Mouse (Mus musculus) frontal cortex, adult 2 months (tissue): ENCODE results near the gene Atoh8. TPM values are rescaled to one million over a fixed set of nuclear protein-coding genes. Genes with fewer than 3 reads are reported as not detected.

Experiments used
- DNase-seq, 2 experiments: peaks; one replicate each; pipeline ENCODE4 v3.0.0; 2022; ENCODE audit warnings: low spot score in 1 of 2; ENCODE audit errors: extremely low spot score in 1 of 2
- polyA plus RNA-seq: library from polyadenylated mRNA; depleted of rRNA; stranded (reverse); fragments of >200 nt; gene quantifications from 2 replicates; pipeline ENCODE4 v1.2.3, GENCODE M21; 2012

The Atoh8 gene
- polyA plus RNA-seq, 1 experiment: 1.5 TPM

GRCm38 (mm10) chr6:72232411-72232810, 3.0 kb downstream of the Atoh8 start:
- DNase-seq: no peak

- DNase-seq: no peak
Measured at GRCm38 (mm10) chr6:72230875-72231274, 4.5 kb downstream of the Atoh8 start.

GRCm38 (mm10) chr6:72227665-72228265, 7.6 kb downstream of the Atoh8 start:
- no peak for DNase-seq

- no peak for DNase-seq
Measured at GRCm38 (mm10) chr6:72227011-72227410, 8.4 kb downstream of the Atoh8 start.

GRCm38 (mm10) chr6:72225686-72226085, 9.7 kb downstream of the Atoh8 start:
- DNase-seq: no peak

GRCm38 (mm10) chr6:72223892-72224291, 11.5 kb downstream of the Atoh8 start:
- DNase-seq: no peak

GRCm38 (mm10) chr6:72222876-72223275, 12.5 kb downstream of the Atoh8 start:
- no peak for DNase-seq

GRCm38 (mm10) chr6:72222271-72222724, 13.1 kb downstream of the Atoh8 start:
- DNase-seq: no peak

GRCm38 (mm10) chr6:72221271-72221670, 14.1 kb downstream of the Atoh8 start:
- no peak for DNase-seq

- no peak for DNase-seq
Measured at GRCm38 (mm10) chr6:72219549-72219948, 15.8 kb downstream of the Atoh8 start.

GRCm38 (mm10) chr6:72218281-72218680, 17.1 kb downstream of the Atoh8 start:
- DNase-seq: no peak

- no peak for DNase-seq
Measured at GRCm38 (mm10) chr6:72217415-72217784, 18.0 kb downstream of the Atoh8 start.

- DNase-seq: peak; percentile 96 to 99
Measured at GRCm38 (mm10) chr6:72216681-72217414, 18.5 kb downstream of the Atoh8 start.

GRCm38 (mm10) chr6:72215582-72215981, 19.8 kb downstream of the Atoh8 start:
- no peak for DNase-seq

GRCm38 (mm10) chr6:72211360-72211759, 24.0 kb downstream of the Atoh8 start:
- no peak for DNase-seq

GRCm38 (mm10) chr6:72210823-72211222, 24.6 kb downstream of the Atoh8 start:
- no peak for DNase-seq

- no peak for DNase-seq
Measured at GRCm38 (mm10) chr6:72209738-72210137, 25.6 kb downstream of the Atoh8 start.

GRCm38 (mm10) chr6:72208406-72209045, 26.9 kb downstream of the Atoh8 start:
- DNase-seq: no peak

GRCm38 (mm10) chr6:72206021-72206420, 29.4 kb downstream of the Atoh8 start:
- no peak for DNase-seq

- DNase-seq: no peak
Measured at GRCm38 (mm10) chr6:72204858-72205257, 30.5 kb downstream of the Atoh8 start.

- DNase-seq: no peak
Measured at GRCm38 (mm10) chr6:72203279-72203678, 32.1 kb downstream of the Atoh8 start.

GRCm38 (mm10) chr6:72202732-72203131, 32.6 kb downstream of the Atoh8 start:
- DNase-seq: no peak
